Comparison of ENCODE assay signal across 11 mouse cellular contexts in genomic region chr4:140076852-140077563, GRCm38 (mm10).
DNase-seq lines count a peak whose midpoint lies in the region; ATAC-seq and TF ChIP-seq lines count a peak whose summit lies in the region.
"Had no signal": no experiment of that assay in that cellular context is flagged by ENCODE, and none has a peak within 500 bp of the region (broad histone marks: within the 10 kb centered on the region; RNA-seq: fewer than 3 reads in every experiment).

No protein-coding gene starts in this region.

- TF ChIP-seq POLR2A in brain, embryonic 14.5 days (IDR thresholded peaks at IDR 0.05; ENCODE audit: borderline replicate concordance, extremely low read depth, insufficient read depth, insufficient read length, poor library complexity, severe bottlenecking) = no peak

- H3K36me3 ChIP-seq in forebrain, embryonic 15.5 days = no peaks in the 10 kb centered on the region
- H3K36me3 ChIP-seq: limb, embryonic 15.5 days had no signal

- no peak overlapping the region for H3K9ac ChIP-seq in forebrain, embryonic 15.5 days (replicated peaks)
- H3K9ac ChIP-seq: limb, embryonic 15.5 days had no signal

- H3K27ac ChIP-seq in forebrain, embryonic 15.5 days (replicated peaks) = peak overlapping the region; percentile 82
- H3K27ac ChIP-seq: limb, embryonic 15.5 days had no signal

- peaks cover 22% of the 10 kb centered on the region for H3K4me1 ChIP-seq in forebrain, embryonic 15.5 days

- ATAC-seq in forebrain, embryonic 15.5 days (replicated peaks) = peak; percentile 74
- ATAC-seq: intestine, embryonic 16.5 days had no signal

- no peak for TF ChIP-seq CTCF in brain, embryonic 14.5 days (IDR thresholded peaks at IDR 0.05; ENCODE audit: borderline replicate concordance, extremely low read depth, insufficient read depth, insufficient read length)

- H3K4me3 ChIP-seq in forebrain, embryonic 15.5 days = no peak overlapping the region
- H3K4me3 ChIP-seq: limb, embryonic 15.5 days had no signal

- H3K4me2 ChIP-seq in forebrain, embryonic 15.5 days (replicated peaks) = no peak overlapping the region
- H3K4me2 ChIP-seq: limb, embryonic 15.5 days had no signal

- WGBS in forebrain, embryonic 15.5 days = 14% methylated on average over 12 of the region's 12 CpGs

- no peaks in the 10 kb centered on the region for H3K9me3 ChIP-seq in forebrain, embryonic 15.5 days
- H3K9me3 ChIP-seq: limb, embryonic 15.5 days had no signal

- no peaks in the 10 kb centered on the region for H3K27me3 ChIP-seq in forebrain, embryonic 15.5 days

- DNase-seq in frontal cortex, postnatal 14 days (ENCODE audit: low spot score in 2 of 2) = peak; percentile 35 to 49
- DNase-seq in frontal cortex, postnatal 25 days (ENCODE audit: low spot score in 2 of 2) = no peak
- DNase-seq in brain, embryonic 14.5 days (ENCODE audit: low read depth) = peak; percentile 91
- DNase-seq in lung, postnatal 4 days = peak; percentile 23 to 70
- DNase-seq in urinary bladder, postnatal 14 days (ENCODE audit: low spot score) = no peak
- no peak for DNase-seq in spleen, adult 18-20 months
- no peak for DNase-seq in spleen, adult 12 weeks (ENCODE audit: low spot score)
- DNase-seq: gastrocnemius, postnatal 36 days had no signal

Comparison
In these comparisons a context has a peak if more than half of its experiments do, and no peak if none do; other contexts are left out.
1. DNase-seq: peak in frontal cortex, postnatal 14 days (2 of 2), brain, embryonic 14.5 days (single experiment) and lung, postnatal 4 days (2 of 2); none in frontal cortex, postnatal 25 days (0 of 2), urinary bladder, postnatal 14 days (single experiment), spleen, adult 18-20 months (0 of 2) and spleen, adult 12 weeks (single experiment).